Mouse (Mus musculus) limb, embryonic 13.5 days (tissue): ENCODE data around the gene Anp32e. TPM values are rescaled to one million over a fixed set of nuclear protein-coding genes. Genes with fewer than 3 reads are reported as not detected.
A peak's percentile ranks its signal among the peaks of the same experiment; 100 is the strongest.
"Not testable (repeated sequence)": the region's sequence is repeated elsewhere in the genome, so short reads cannot be mapped to it uniquely, and the experiment has no call there.

ENCODE experiments used
- ATAC-seq: fragments of 200-750 bp; cut with Nextera tagmentation; 2 replicates; pipeline ENCODE4 v1.8.0; 2017; ENCODE audit warnings: low read depth, moderate number of reproducible peaks, moderate TSS enrichment; ENCODE audit not compliant: low FRiP score
- H3K27ac ChIP-seq: fragments of 300-500 bp; sonication (generic); 2 replicates; pipeline ENCODE4 v1.5.1; 2015; ENCODE audit warnings: inconsistent platforms, mild to moderate bottlenecking, moderate library complexity
- H3K27me3 ChIP-seq: fragments of 300-500 bp; sonication (generic); 2 replicates; pipeline ENCODE4 v1.6.1; 2015; ENCODE audit warnings: mild to moderate bottlenecking, inconsistent platforms
- H3K36me3 ChIP-seq: fragments of 300-500 bp; sonication (generic); 2 replicates; pipeline ENCODE4 v1.6.1; 2015; ENCODE audit warnings: inconsistent platforms, mild to moderate bottlenecking, moderate library complexity
- H3K4me1 ChIP-seq: fragments of 300-500 bp; sonication (generic); 2 replicates; pipeline ENCODE4 v1.6.1; 2015; ENCODE audit warnings: inconsistent platforms
- H3K4me2 ChIP-seq: fragments of 300-500 bp; sonication (generic); replicated peaks from 2 replicates; pipeline ENCODE4 v1.6.1; 2015; ENCODE audit warnings: inconsistent platforms, mild to moderate bottlenecking, moderate library complexity
- H3K4me3 ChIP-seq: fragments of 300-500 bp; sonication (generic); 2 replicates; pipeline ENCODE4 v1.5.1; 2015; ENCODE audit warnings: moderate library complexity, mild to moderate bottlenecking, inconsistent platforms
- H3K9ac ChIP-seq: fragments of 300-500 bp; sonication (generic); 2 replicates; pipeline ENCODE4 v1.6.1; 2015; ENCODE audit warnings: mild to moderate bottlenecking, inconsistent platforms
- H3K9me3 ChIP-seq: fragments of 300-500 bp; sonication (generic); 2 replicates; pipeline ENCODE4 v1.6.1; 2016; ENCODE audit warnings: inconsistent platforms
- WGBS: fragments of 180-500 bp; shearing (Covaris S2); methylation state at CpG from one replicate; pipeline ENCODE4 v1.1.7; 2015; 5-methylcytosine and 5-hydroxymethylcytosine counted together
- polyA plus RNA-seq: library from polyadenylated mRNA; unstranded; fragments of >200 nt; fragmentation: Nextera tagmentation; extraction: Ambion mirVana; gene quantifications from 2 replicates; pipeline ENCODE4 v1.2.1, GENCODE M21; 2015

The Anp32e gene
- polyA plus RNA-seq, 1 experiment from 2014 or later = 231 TPM

DNA sequence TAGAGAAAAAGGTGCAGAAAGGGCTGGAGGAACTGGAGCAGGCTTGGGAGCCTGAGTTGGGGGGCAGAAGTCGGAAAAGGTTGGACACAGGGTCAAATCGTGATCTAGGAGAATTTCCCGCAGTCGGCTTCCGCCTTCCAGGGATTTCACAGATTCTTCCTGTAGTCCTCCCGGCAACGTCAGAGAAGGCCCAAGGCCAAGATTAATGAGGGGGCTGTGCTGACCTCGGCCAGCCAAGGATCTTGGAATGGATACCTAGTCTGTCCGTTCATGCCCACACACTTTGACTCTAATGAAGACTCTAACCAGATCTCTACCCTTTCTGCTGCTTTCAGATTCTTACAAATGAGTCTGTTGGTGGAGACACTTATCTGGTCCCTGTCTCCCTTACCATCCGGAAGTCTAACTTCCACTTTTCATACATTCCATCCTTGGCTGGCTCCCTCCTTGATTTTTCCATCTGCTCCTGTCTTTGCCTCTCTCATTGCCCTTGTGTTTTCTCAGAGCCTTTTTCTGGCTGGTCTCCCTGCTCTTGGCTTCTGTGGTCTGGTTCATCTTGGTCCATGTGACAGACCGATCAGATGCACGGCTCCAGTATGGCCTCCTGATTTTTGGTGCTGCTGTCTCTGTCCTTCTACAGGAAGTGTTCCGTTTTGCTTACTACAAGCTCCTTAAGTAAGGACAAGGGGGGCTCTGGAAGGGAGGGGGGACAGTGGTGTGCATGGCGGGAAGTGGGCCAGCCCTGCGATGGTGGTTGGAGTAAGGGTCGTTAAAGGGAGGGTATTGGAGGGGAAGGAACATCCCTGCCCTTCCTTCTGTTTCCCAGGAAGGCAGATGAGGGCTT is 34.5 kb upstream of the Anp32e start:
- Histone ChIP-seq H3K27me3 (no peaks in the 10 kb centered on the region), H3K36me3 (peaks cover 16% of the 10 kb centered on the region; the same call in 1 of the 2 replicates), H3K9ac (peak overlapping the region; percentile 86), H3K27ac (peak overlapping the region; percentile 39; the same call in 1 of the 2 replicates), H3K4me2 (peak overlapping the region; percentile 90), H3K9me3 (no peaks in the 10 kb centered on the region), H3K4me3 (peak overlapping the region; percentile 76), H3K4me1 (peaks cover 40% of the 10 kb centered on the region)
- no peak for ATAC-seq
- WGBS = 6% methylated on average over 16 of the region's 16 CpGs

DNA sequence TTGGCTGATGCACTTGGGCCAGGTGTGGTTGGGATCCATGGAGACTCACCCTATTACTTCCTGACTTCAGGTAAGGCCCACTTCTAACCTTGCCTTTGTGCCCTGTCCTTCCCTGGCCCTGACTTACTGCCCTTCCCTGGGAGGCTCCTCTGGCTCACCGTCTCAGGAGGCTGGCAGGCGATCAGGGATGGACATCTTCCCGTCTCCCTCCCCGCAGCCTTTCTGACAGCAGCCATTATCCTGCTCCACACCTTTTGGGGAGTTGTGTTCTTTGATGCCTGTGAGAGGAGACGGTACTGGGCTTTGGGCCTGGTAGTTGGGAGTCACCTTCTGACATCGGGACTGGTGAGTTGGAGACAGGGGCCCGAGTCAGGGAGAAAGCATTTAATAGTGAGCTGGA is 33.5 kb upstream of the Anp32e start:
- H3K9ac ChIP-seq, H3K27me3 ChIP-seq, H3K27ac ChIP-seq, ATAC-seq, H3K9me3 ChIP-seq, H3K4me3 ChIP-seq: not testable (repeated sequence)
- Histone ChIP-seq H3K4me2 (peak overlapping the region; percentile 90; the same call in 1 of the 2 replicates), H3K36me3 (peaks cover 16% of the 10 kb centered on the region; the same call in 1 of the 2 replicates), H3K4me1 (peaks cover 36% of the 10 kb centered on the region)
- WGBS = 84% methylated on average over 7 of the region's 7 CpGs

- peaks cover 40% of the 10 kb centered on the region for H3K4me1 ChIP-seq
- H3K27ac ChIP-seq = peak overlapping the region; percentile 10; the same call in 1 of the 2 replicates
- WGBS = 71% methylated on average over 13 of the region's 13 CpGs
- H3K4me2 ChIP-seq = no peak overlapping the region
- ATAC-seq = no peak
- peaks cover 16% of the 10 kb centered on the region; the same call in 1 of the 2 replicates for H3K36me3 ChIP-seq
- no peaks in the 10 kb centered on the region for H3K27me3 ChIP-seq
- no peak overlapping the region for H3K4me3 ChIP-seq
- 0 out of 2 replicates have a peak overlapping the region, but pooled peaks have one; percentile 8 for H3K9ac ChIP-seq
- H3K9me3 ChIP-seq = no peaks in the 10 kb centered on the region
Measured at GRCm38 (mm10) chr3:95899800-95900524, 29.1 kb upstream of the Anp32e start.

- H3K27me3 ChIP-seq = no peaks in the 10 kb centered on the region
- no peaks in the 10 kb centered on the region for H3K9me3 ChIP-seq
- 51% methylated on average over 9 of the region's 9 CpGs for WGBS
- no peak overlapping the region for H3K4me3 ChIP-seq
- H3K36me3 ChIP-seq = peaks cover 16% of the 10 kb centered on the region; the same call in 1 of the 2 replicates
- ATAC-seq = no peak
- H3K9ac ChIP-seq = 0 out of 2 replicates have a peak overlapping the region, but pooled peaks have one; percentile 54
- H3K4me2 ChIP-seq = peak overlapping the region; percentile 93
- H3K4me1 ChIP-seq = peaks cover 49% of the 10 kb centered on the region
- H3K27ac ChIP-seq = no peak overlapping the region
Measured at GRCm38 (mm10) chr3:95901616-95902372, 27.3 kb upstream of the Anp32e start.

DNA sequence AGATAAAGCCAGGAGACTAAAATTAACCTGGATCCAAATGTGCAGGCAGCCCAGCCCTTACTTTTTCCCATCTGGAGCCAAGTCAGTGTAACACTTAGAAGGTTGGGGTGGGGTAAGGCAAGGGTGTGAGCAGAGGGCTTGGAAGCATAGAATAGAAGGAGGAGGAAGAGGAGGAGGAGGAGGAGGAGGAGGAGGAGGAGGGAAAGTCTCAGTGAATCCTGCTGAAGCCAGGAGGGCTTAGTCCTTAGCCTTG is 26.7 kb upstream of the Anp32e start:
- Histone ChIP-seq H3K27ac (no peak overlapping the region), H3K9ac (peak overlapping the region; percentile 54; the same call in 1 of the 2 replicates), H3K4me3 (peak overlapping the region; percentile 47), H3K9me3 (no peaks in the 10 kb centered on the region), H3K4me2 (peak overlapping the region; percentile 93), H3K27me3 (no peaks in the 10 kb centered on the region), H3K36me3 (peaks cover 16% of the 10 kb centered on the region; the same call in 1 of the 2 replicates), H3K4me1 (peaks cover 54% of the 10 kb centered on the region)
- no peak for ATAC-seq

DNA sequence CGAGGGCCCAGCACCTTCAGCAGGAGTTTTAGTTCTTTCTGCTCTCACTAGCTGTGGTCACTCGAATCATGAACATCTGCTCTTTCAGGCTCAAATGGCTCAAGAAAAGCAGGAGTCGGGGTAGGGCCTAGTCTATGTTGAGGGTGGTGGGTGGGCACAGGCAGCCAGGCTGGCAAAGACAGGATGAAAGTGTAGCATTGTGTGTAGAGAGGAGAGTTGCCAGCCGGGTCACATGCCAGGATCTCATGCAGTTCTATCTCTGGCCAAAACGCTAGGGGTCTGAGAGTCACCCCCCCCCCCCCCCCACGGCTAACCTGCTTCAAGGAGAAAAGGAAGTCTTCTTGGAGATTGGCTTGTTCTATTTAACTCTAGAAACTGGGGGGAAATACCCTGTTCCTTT is 26.4 kb upstream of the Anp32e start:
- no peak for ATAC-seq
- H3K9me3 ChIP-seq = no peaks in the 10 kb centered on the region
- 18% methylated on average over 6 of the region's 6 CpGs for WGBS
- H3K36me3 ChIP-seq = peaks cover 16% of the 10 kb centered on the region; the same call in 1 of the 2 replicates
- H3K9ac ChIP-seq = peak overlapping the region; percentile 54
- peak overlapping the region; percentile 33; the same call in 1 of the 2 replicates for H3K27ac ChIP-seq
- peak overlapping the region; percentile 47 for H3K4me3 ChIP-seq
- H3K27me3 ChIP-seq = no peaks in the 10 kb centered on the region
- peaks cover 55% of the 10 kb centered on the region for H3K4me1 ChIP-seq
- peak overlapping the region; percentile 93 for H3K4me2 ChIP-seq

DNA sequence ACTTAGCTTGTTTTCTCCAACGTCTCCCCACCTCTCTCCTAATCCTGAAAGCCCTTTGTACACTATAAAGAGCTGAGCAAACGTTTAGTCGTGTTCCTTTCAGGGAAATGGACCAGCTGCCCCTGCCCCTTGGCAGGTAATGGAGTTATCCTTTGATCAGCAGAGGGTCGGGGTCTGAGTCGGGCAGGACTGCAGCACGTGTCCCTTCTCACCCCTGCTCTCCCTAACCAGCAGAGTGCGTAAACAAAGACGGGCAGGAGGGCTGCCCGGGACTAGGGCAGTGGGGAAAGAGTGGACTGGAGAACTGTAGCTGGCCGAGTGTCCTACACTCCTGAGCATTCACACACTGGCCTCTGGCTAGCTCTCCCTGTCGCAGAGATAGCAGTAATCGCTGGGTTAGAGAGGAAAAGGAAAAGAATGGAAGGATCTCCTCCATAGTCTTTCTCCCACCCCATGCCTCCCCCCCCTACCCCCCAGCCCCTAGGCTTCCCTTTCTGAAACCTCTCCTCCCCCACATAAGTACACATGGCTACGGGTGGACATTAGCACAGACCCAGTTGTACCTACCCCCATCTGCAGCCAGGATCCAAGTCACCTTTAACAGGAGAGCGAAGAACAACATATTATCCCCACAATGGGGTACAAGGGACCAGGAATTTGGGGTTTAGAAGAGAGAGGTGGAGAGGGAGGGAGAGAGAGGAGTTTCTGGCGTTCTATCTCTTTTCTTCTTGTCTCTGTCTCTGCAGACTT is 25.1 kb upstream of the Anp32e start:
- 1% methylated on average over 15 of the region's 15 CpGs for WGBS
- peak overlapping the region; percentile 72 for H3K27ac ChIP-seq
- H3K36me3 ChIP-seq = peaks cover 5% of the 10 kb centered on the region; the same call in 1 of the 2 replicates
- peak; percentile 34; the same call in 1 of the 2 replicates for ATAC-seq
- peaks cover 55% of the 10 kb centered on the region for H3K4me1 ChIP-seq
- H3K4me2 ChIP-seq = peak overlapping the region; percentile 93
- H3K9ac ChIP-seq = peak overlapping the region; percentile 73
- H3K9me3 ChIP-seq = no peaks in the 10 kb centered on the region
- peak overlapping the region; percentile 47 for H3K4me3 ChIP-seq
- H3K27me3 ChIP-seq = no peaks in the 10 kb centered on the region

- Histone ChIP-seq H3K4me1 (peaks cover 55% of the 10 kb centered on the region), H3K36me3 (no peaks in the 10 kb centered on the region), H3K4me2 (peak within 1 kb of the TSS; percentile 93), H3K27ac (peak within 1 kb of the TSS; percentile 72), H3K9ac (peak within 1 kb of the TSS; percentile 73), H3K9me3 (no peaks in the 10 kb centered on the region), H3K4me3 (peak within 1 kb of the TSS; percentile 47), H3K27me3 (no peaks in the 10 kb centered on the region)
- peak; percentile 37; the same call in 1 of the 2 replicates for ATAC-seq
- WGBS = under 1% methylated on average over 15 of the region's 15 CpGs
Measured at GRCm38 (mm10) chr3:95904568-95904967, 24.5 kb upstream of the Anp32e start, which contains the start of gene Car14. Gene Car14, minus strand, starts transcription at chr3:95904691.

DNA sequence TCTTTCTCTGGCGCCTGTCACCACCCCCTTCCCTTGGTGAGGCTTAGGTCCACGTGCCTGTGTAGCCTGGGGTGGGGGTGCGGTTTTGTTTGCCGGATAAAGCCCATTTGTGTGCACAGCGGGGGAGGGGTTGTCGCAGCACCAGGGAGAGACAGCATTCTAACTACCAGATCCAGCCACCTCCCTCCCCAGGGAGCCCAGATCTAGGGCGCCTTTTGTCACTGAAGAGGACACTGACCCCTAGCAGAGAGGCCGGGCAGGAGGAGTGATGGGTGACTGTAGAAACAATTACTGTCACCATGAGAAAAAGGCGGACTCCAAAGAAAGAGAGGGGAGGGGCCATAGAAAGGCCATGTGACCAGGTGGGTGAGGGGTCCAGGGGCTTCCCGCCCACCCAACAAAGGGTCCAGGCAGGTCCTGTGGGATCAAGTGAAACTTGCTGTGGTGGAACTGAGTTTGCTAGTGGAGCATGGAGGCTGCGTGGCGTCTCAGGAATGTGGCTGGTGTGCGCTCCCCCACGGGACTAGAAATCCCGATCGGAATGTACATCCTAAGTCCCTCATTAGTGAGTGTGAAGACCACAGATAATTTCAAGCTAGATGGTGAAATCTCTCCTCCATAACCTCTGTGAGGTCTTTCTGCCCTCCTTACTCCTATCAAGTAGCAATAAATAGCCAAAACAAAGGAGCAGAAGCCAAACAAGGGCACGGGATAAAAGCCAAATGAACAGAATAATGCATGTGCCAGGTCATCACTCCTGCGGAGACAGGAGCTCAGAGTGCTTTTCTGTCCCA is 23.7 kb upstream of the Anp32e start:
- Histone ChIP-seq H3K4me3 (peak overlapping the region; percentile 47), H3K27me3 (no peaks in the 10 kb centered on the region), H3K27ac (peak overlapping the region; percentile 72; the same call in 1 of the 2 replicates), H3K4me1 (peaks cover 55% of the 10 kb centered on the region), H3K9ac (peak overlapping the region; percentile 73), H3K36me3 (no peaks in the 10 kb centered on the region), H3K4me2 (peak overlapping the region; percentile 93), H3K9me3 (no peaks in the 10 kb centered on the region)
- WGBS = under 1% methylated on average over 18 of the region's 18 CpGs
- ATAC-seq = peak; percentile 42

- ATAC-seq = peak; percentile 14; the same call in 1 of the 2 replicates
- H3K4me1 ChIP-seq = peaks cover 55% of the 10 kb centered on the region
- peak overlapping the region; percentile 93 for H3K4me2 ChIP-seq
- H3K27ac ChIP-seq = no peak overlapping the region
- no peaks in the 10 kb centered on the region for H3K9me3 ChIP-seq
- WGBS = under 1% methylated on average over 12 of the region's 12 CpGs
- no peaks in the 10 kb centered on the region for H3K36me3 ChIP-seq
- peak overlapping the region; percentile 47 for H3K4me3 ChIP-seq
- H3K27me3 ChIP-seq = no peaks in the 10 kb centered on the region
- peak overlapping the region; percentile 73; the same call in 1 of the 2 replicates for H3K9ac ChIP-seq
Measured at GRCm38 (mm10) chr3:95905940-95906492, 23.0 kb upstream of the Anp32e start.
